Mouse (Mus musculus) E14TG2a.4 (cell line): Measurements from ENCODE around the gene Emp1.

ENCODE experiments used
- CTCF ChIP-seq: conservative IDR thresholded peaks from 2 replicates; pipeline ENCODE4 v1.5.1; 2014; ENCODE audit warnings: low read length
- NANOG ChIP-seq: IDR thresholded peaks from 2 replicates; pipeline ENCODE4 v1.6.1; 2014; ENCODE audit warnings: borderline replicate concordance, low read length, mixed read lengths
- POU5F1 ChIP-seq: IDR thresholded peaks from 2 replicates; pipeline ENCODE4 v1.6.1; 2014; ENCODE audit warnings: low read length, borderline replicate concordance

GRCm38 (mm10) chr6:135365614-135366013 is 3.3 kb downstream of the Emp1 start:
- TF ChIP-seq CTCF (no peak), POU5F1 (no peak), NANOG (no peak)
